In genomic region chr11:78072425-78073130, GRCm38 (mm10) we compare ENCODE assay signal across 14 mouse cellular contexts. TPM values are rescaled to one million over a fixed set of nuclear protein-coding genes. Genes with fewer than 3 reads are reported as not detected.
DNase-seq lines count a peak whose midpoint lies in the region; ATAC-seq and TF ChIP-seq lines count a peak whose summit lies in the region.
"Had no signal": no experiment of that assay in that cellular context is flagged by ENCODE, and none has a peak within 500 bp of the region (broad histone marks: within the 10 kb centered on the region; RNA-seq: fewer than 3 reads in every experiment).

No protein-coding gene starts in this region.

- H3K9ac ChIP-seq in lung, embryonic 14.5 days, result peak overlapping the region; percentile 38; the same call in 1 of the 2 replicates
- H3K9ac ChIP-seq: embryonic facial prominence, embryonic 13.5 days; hindbrain, embryonic 12.5 days had no signal

- TF ChIP-seq CTCF in lung, embryonic 14.5 days (IDR thresholded peaks at IDR 0.05; ENCODE audit: low read depth), result no peak

- 20% methylated on average over 6 of the region's 6 CpGs for WGBS in lung, embryonic 14.5 days
- 29% methylated on average over 6 of the region's 6 CpGs for WGBS in limb, embryonic 10.5 days

- H3K4me2 ChIP-seq in lung, embryonic 14.5 days, result no peak overlapping the region; the same call in 1 of the 2 replicates
- H3K4me2 ChIP-seq: embryonic facial prominence, embryonic 13.5 days; hindbrain, embryonic 12.5 days had no signal

- no peaks in the 10 kb centered on the region for H3K9me3 ChIP-seq in lung, embryonic 14.5 days (ENCODE audit: low read depth, low read length)
- no peaks in the 10 kb centered on the region for H3K9me3 ChIP-seq in limb, embryonic 10.5 days (replicated peaks)
- H3K9me3 ChIP-seq: embryonic facial prominence, embryonic 13.5 days; hindbrain, embryonic 12.5 days had no signal

- peaks cover 56% of the 10 kb centered on the region for H3K36me3 ChIP-seq in lung, embryonic 14.5 days (ENCODE audit: insufficient read depth)
- peaks cover 70% of the 10 kb centered on the region for H3K36me3 ChIP-seq in limb, embryonic 10.5 days

- H3K27ac ChIP-seq in lung, embryonic 14.5 days (ENCODE audit: low read depth), result peak overlapping the region; percentile 63
- no peak overlapping the region for H3K27ac ChIP-seq in limb, embryonic 10.5 days
- H3K27ac ChIP-seq: embryonic facial prominence, embryonic 13.5 days; gastrocnemius, adult 2 months; hindbrain, embryonic 12.5 days had no signal

- H3K4me3 ChIP-seq in lung, embryonic 14.5 days (ENCODE audit: low read depth, low read length), result peak overlapping the region; percentile 14; the same call in 1 of the 2 replicates
- peak overlapping the region; percentile 13; the same call in 1 of the 2 replicates for H3K4me3 ChIP-seq in limb, embryonic 10.5 days
- H3K4me3 ChIP-seq: embryonic facial prominence, embryonic 13.5 days; gastrocnemius, adult 2 months; hindbrain, embryonic 12.5 days had no signal

- no peak for ATAC-seq in lung, embryonic 14.5 days (ENCODE audit: insufficient read depth)
- ATAC-seq in frontal cortex, adult (ENCODE audit: low TSS enrichment), result no peak

- H3K4me1 ChIP-seq in lung, embryonic 14.5 days (ENCODE audit: insufficient read depth), result no peaks in the 10 kb centered on the region
- H3K4me1 ChIP-seq in limb, embryonic 10.5 days, result no peaks in the 10 kb centered on the region
- H3K4me1 ChIP-seq: embryonic facial prominence, embryonic 13.5 days; hindbrain, embryonic 12.5 days had no signal

- no peaks in the 10 kb centered on the region for H3K27me3 ChIP-seq in lung, embryonic 14.5 days (ENCODE audit: insufficient read depth, low read length)
- no peaks in the 10 kb centered on the region for H3K27me3 ChIP-seq in limb, embryonic 10.5 days (ENCODE audit: low read depth, poor library complexity, severe bottlenecking)
- H3K27me3 ChIP-seq: embryonic facial prominence, embryonic 13.5 days; hindbrain, embryonic 12.5 days had no signal

- DNase-seq in lung, embryonic 14.5 days, result peak; percentile 22
- DNase-seq in lung, postnatal 10 days, result no peak
- DNase-seq in ZHBTc4 (ENCODE audit: low read depth, low spot score), result peak; percentile 76
- DNase-seq in limb, embryonic 10.5 days (ENCODE audit: low spot score), result no peak
- peak; percentile 85 to 88 for DNase-seq in spleen, postnatal 10 days (ENCODE audit: low spot score in 2 of 2)
- no peak for DNase-seq in urinary bladder, postnatal 4 days (ENCODE audit: low spot score in 2 of 2)
- no peak for DNase-seq in testis, postnatal 14 days (ENCODE audit: low spot score)
- DNase-seq: cerebellum, adult 11-12 months; gastrocnemius, adult 2 months; layer of hippocampus, postnatal 36 days; thymus, adult 2 months had no signal

RNA-seq across cellular contexts. Expression of gene Eral1, which starts 7.6 kb away (rescaled TPM):
- 37.5 and 38.5 TPM in 2 replicates for polyA plus RNA-seq in lung, embryonic 14.5 days (2014; fragmentation: Nextera tagmentation; extraction: Ambion mirVana)
- 43.4 and 45.4 TPM in 2 replicates for polyA plus RNA-seq in limb, embryonic 10.5 days (2016; fragmentation: Nextera tagmentation; extraction: Ambion mirVana)

RNA-seq across cellular contexts. Expression of gene Fam222b, which starts 21.9 kb away (rescaled TPM):
- polyA plus RNA-seq in lung, embryonic 14.5 days (2014; fragmentation: Nextera tagmentation; extraction: Ambion mirVana), result 17.8 and 17.9 TPM in 2 replicates
- polyA plus RNA-seq in limb, embryonic 10.5 days (2016; fragmentation: Nextera tagmentation; extraction: Ambion mirVana), result 22.7 and 24.2 TPM in 2 replicates

RNA-seq across cellular contexts. Expression of gene Flot2, which starts 34.8 kb away (rescaled TPM):
- 51.4 and 57.4 TPM in 2 replicates for polyA plus RNA-seq in lung, embryonic 14.5 days (2014; fragmentation: Nextera tagmentation; extraction: Ambion mirVana)
- polyA plus RNA-seq in limb, embryonic 10.5 days (2016; fragmentation: Nextera tagmentation; extraction: Ambion mirVana), result 58.9 and 64.6 TPM in 2 replicates

RNA-seq across cellular contexts. Expression of gene Dhrs13, which starts 40.5 kb away (rescaled TPM):
- polyA plus RNA-seq in lung, embryonic 14.5 days (2014; fragmentation: Nextera tagmentation; extraction: Ambion mirVana), result 17.7 and 22.7 TPM in 2 replicates
- 16.1 and 17.5 TPM in 2 replicates for polyA plus RNA-seq in limb, embryonic 10.5 days (2016; fragmentation: Nextera tagmentation; extraction: Ambion mirVana)

Comparison
In these comparisons a context has a peak if more than half of its experiments do, and no peak if none do; other contexts are left out.
1. DNase-seq: peak in lung, embryonic 14.5 days (single experiment), ZHBTc4 (single experiment) and spleen, postnatal 10 days (2 of 2); none in lung, postnatal 10 days (single experiment), limb, embryonic 10.5 days (single experiment), urinary bladder, postnatal 4 days (0 of 2) and testis, postnatal 14 days (single experiment).